Mouse (Mus musculus) lung, postnatal 36 days (tissue): ENCODE data around the gene Ndufb4.
"Not testable (repeated sequence)": the region's sequence is repeated elsewhere in the genome, so short reads cannot be mapped to it uniquely, and the experiment has no call there.

Source experiments
- DNase-seq: peaks from one replicate; pipeline ENCODE4 v3.0.0; 2022; ENCODE audit warnings: mixed read lengths

Gene Ndufb4

GRCm38 (mm10) chr16:37653731-37654657, at the start of gene Ndufb4:
TSS of gene Ndufb4 (minus strand) at chr16:37654453.
- peak; percentile 96 for DNase-seq

GRCm38 (mm10) chr16:37703884-37704283, 49.6 kb upstream of the Ndufb4 start:
- no peak for DNase-seq

- DNase-seq: not testable (repeated sequence)
These were observed 45.8 kb upstream of the Ndufb4 start for GRCm38 (mm10) chr16:37700071-37700470.

- no peak for DNase-seq
These were observed 44.5 kb upstream of the Ndufb4 start for GRCm38 (mm10) chr16:37698767-37699166.

GRCm38 (mm10) chr16:37697271-37697670, 43.0 kb upstream of the Ndufb4 start:
- no peak for DNase-seq

GRCm38 (mm10) chr16:37690932-37691730, 36.9 kb upstream of the Ndufb4 start:
- DNase-seq: peak; percentile 25

GRCm38 (mm10) chr16:37690465-37690864, 36.2 kb upstream of the Ndufb4 start:
- no peak for DNase-seq

- DNase-seq: peak; percentile 9
These were observed 35.7 kb upstream of the Ndufb4 start for GRCm38 (mm10) chr16:37689934-37690333.

- peak; percentile 64 for DNase-seq
These were observed 35.1 kb upstream of the Ndufb4 start for GRCm38 (mm10) chr16:37689251-37689926.

GRCm38 (mm10) chr16:37688181-37688580, 33.9 kb upstream of the Ndufb4 start:
- DNase-seq: peak; percentile 31

GRCm38 (mm10) chr16:37687301-37687980, 33.2 kb upstream of the Ndufb4 start:
- no peak for DNase-seq

GRCm38 (mm10) chr16:37686834-37687233, 32.6 kb upstream of the Ndufb4 start:
- DNase-seq: no peak

- no peak for DNase-seq
These were observed 31.8 kb upstream of the Ndufb4 start for GRCm38 (mm10) chr16:37685946-37686600.

- DNase-seq: peak; percentile 87
These were observed 30.6 kb upstream of the Ndufb4 start for GRCm38 (mm10) chr16:37684634-37685441.

GRCm38 (mm10) chr16:37684259-37684633, 30.0 kb upstream of the Ndufb4 start:
- peak; percentile 55 for DNase-seq

GRCm38 (mm10) chr16:37683154-37684130, 29.2 kb upstream of the Ndufb4 start:
- DNase-seq: peak; percentile 15

GRCm38 (mm10) chr16:37682309-37682975, 28.2 kb upstream of the Ndufb4 start:
- peak; percentile 90 for DNase-seq

GRCm38 (mm10) chr16:37680831-37681230, 26.6 kb upstream of the Ndufb4 start:
- DNase-seq: no peak

- DNase-seq: no peak
These were observed 26.0 kb upstream of the Ndufb4 start for GRCm38 (mm10) chr16:37680216-37680615.
